Mouse (Mus musculus): Measurements from ENCODE around the gene Fkbp2.

Fkbp2 gene

DNA sequence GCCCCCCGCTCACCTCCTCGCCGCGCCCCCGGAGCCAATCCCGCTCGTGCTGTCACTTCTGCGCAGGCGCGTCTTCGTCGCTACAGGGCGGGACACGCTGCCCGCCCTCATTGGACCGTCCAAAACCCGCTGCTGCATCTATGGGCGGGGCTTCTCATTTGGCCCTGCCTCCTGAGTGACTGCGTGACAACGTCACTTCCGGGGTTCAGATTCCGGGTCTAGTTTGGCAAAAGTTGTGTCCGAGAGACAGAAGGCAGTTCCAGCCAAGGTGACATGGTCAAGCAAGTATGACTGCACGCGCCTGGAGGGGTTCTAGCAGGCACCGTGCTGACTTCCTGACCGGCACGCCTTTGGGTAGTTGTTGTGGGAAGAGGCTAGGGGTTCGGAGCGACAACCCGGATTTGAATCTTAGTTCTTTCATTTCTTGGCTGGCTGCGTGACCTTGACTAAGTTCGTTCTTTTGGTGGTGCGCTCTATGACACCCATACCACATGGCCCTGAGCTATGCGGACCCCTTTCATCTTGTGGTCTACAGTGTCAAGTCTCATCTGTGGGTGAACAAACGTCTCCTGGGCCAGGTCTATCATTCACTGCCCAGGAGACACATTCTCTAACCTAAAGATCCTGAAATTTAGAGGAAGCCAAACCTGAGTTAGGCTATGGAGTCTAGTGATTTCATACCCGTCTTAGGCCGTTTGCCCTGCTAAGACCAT is at the start of gene Fkbp2:
Fkbp2 (minus strand) TSS at position 121 of the 713 bp plus-strand sequence.
- peak; percentile 94 for DNase-seq (ENCODE audit: extremely low read depth, insufficient read length, low spot score)

DNA sequence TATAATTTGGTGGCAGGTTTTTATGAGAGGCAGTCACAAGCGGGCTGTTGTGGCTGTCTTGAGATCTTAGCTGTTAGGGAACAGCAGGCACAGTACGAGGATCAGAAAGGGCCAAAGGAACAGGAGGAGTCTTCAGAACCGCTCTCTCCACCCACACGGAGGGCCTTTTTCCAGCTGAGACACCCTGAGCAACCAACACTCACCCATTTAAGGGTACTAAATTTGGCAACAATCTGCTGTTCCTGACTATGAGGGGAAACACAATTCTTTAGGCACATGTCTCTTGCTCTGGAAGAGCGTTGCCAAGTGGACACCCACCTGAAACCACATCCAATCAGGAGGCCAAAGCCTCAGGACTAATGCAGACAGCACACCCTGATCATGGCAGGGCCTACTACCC is 49.2 kb upstream of the Fkbp2 start:
- no peak for DNase-seq (ENCODE audit: extremely low read depth, insufficient read length, low spot score)

DNA sequence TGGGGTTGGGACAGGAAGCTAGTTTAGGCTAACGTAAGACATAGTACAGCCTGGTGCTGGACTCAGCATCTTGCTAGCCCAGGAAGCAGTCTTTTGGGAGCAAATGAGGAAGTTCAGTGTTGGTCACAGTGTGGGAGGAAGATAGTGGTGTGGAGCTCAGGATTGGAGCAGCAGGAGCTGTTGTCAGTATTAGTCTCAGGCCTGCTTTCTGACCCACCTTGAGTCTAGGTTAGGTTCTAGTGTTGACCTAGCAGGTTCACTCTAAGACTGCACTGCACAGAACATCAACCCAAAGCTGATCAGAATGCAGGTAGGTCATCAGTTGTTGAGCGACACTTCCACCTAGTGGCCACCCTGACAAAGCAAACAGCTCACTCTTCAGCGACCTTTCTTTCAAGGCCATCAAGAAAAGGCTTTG is 39.9 kb upstream of the Fkbp2 start:
- no peak for DNase-seq (ENCODE audit: extremely low read depth, insufficient read length, low spot score)

DNA sequence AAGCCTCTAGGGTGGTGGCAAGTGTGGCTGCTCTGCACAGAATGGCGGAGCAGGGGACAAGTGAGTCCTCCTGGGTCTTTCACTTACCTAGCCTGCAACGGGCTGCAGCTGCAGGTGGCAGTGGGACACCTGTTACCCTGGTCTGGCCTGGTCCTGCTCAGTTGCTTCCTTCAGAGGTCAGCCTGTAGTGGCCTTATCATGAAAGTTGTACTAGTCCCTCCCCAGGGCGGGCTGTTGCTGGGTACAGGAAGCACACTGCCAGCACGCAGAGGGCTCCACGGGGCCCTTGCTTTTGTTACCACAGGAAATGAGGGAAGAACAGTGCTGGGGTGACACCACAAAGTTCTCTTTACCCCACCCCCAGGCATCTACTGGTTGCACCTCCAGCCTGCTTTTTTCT is 38.9 kb upstream of the Fkbp2 start, which contains the start of gene Fermt3:
Fermt3 (minus strand) TSS at position 279 of the 400 bp plus-strand sequence.
- no peak for DNase-seq (ENCODE audit: extremely low read depth, insufficient read length, low spot score)

DNA sequence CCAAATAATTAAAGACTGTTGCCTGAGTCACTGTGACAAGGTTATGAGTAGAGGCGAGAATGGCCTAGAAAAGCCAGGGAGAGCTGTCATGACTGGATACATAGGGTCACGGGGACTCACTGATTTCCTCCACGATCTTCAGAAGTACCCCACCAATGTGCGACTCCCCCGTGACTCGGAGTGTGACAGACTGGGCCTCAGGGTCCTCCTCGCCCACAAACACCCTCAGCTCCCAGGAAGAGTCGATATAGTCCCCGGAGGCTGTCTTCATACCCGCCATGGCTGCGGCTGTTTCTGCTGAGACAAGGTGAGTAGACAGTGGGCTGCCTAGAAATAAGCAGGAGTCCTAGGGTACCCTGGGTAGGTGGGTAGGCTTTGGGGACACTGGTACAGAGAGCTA is 38.2 kb upstream of the Fkbp2 start:
- DNase-seq (ENCODE audit: extremely low read depth, insufficient read length, low spot score) = no peak

DNA sequence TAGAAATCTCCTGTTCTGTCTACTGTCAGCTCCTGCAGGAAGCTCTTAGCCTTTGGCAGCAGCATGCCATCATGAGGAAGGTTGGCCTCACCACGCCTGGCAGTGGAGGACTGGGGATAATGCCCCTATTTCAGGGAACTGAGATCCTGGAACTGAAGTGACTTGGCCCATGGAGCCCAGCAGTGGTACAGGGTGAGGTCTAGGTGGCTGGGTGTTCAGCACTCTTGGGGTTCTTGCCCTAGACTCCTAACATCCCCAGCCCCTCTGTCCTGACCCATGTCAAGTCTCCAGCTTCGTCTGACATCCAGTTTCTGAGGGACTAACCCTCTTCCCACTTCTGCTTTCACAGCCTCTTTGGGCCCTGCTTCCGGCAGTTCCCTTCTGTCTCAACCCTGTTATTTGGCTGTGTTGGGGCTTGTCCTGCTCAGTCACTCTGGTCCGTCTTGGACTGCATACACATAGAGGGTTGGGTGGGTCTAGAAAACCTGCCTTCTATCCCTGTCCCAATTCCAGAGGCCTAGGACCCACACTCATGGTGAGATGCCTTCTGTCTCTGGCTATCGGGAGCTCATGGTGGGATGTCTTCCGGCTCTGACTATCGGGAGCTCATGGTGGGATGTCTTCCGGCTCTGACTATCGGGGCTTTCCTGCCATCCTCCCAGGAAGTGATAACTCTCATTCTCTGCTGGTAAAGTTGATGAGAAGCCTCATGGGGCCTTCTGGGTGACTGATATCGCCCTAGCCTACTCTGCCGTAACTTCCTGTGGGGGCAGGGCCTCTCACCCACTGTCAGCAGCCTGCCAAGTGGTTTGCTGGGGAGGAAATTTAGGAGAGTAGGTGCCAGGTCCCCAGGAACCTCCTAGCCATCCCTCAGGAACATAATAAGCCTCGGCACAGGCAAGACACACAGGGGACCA is 37.5 kb upstream of the Fkbp2 start:
- no peak for DNase-seq (ENCODE audit: extremely low read depth, insufficient read length, low spot score)

DNA sequence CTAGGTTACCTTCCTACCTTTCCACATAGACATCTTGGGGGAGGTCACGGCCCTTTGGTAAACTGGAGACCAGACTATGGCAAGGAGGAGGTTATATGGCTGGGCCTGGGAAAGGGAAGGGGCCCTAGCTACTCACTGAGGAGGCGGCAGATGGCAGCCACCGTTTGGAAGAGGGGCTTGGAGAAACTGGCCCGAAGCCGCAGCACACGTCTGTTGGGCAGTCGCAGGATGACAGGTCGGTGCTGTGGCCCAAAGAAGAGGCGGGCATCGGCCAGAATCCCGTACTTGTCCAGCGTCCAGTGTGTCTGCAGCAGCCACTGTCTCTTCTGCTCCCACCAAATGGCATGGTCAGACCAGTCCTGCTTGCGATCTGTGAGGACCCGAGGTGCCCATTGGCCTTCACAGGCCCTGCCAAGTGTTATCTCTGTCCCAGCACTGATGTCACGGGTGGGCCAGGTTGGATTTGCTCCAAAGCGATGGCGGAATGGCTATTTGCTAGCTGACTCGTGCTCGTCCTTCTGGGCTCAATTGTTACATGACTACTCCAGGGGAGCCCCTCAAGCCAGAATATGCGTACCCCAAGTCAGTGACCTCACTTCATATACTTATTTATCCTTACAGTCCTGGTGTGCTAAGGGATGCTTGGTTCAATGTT is 34.3 kb upstream of the Fkbp2 start:
- no peak for DNase-seq (ENCODE audit: extremely low read depth, insufficient read length, low spot score)

DNA sequence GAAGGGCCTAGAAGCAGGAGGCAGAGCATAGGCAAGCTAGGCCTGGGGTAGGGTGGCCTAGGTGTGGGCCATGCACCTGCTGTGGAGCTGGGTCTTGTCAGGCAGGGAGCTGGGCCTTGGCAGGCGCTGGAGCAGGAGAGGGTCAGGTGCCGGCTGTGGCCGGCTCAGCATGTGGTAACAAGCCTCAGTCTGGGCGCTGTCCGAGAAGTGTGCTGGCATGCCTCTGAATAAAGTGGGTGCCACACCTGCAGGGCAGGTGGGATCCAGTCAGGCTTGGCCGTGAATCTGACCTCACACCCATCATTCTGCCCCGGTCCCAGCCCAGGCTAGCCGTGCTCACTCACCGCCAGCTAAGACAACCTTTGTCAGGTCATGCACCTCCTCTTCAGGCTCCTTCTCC is 33.7 kb upstream of the Fkbp2 start:
- DNase-seq (ENCODE audit: extremely low read depth, insufficient read length, low spot score) = no peak

DNA sequence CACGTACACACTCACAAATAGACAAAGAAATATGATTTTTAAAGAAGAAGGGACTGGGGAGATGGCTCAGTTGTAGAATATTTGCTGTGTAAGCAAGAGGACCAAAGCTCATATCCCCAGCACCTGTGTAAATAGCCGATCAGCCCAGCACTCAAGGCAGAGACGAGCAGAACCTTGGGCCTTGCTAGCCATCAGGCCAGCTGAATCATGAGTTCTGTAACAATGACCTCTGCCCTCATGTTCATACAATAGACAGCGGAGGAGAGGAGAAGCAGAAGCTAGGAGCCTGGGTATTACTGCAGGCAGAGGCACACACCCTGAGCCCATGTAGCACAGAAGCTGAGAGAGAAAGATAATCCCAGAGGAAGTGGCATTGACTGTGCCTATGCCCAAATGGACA is 32.1 kb upstream of the Fkbp2 start:
- no peak for DNase-seq (ENCODE audit: extremely low read depth, insufficient read length, low spot score)

DNA sequence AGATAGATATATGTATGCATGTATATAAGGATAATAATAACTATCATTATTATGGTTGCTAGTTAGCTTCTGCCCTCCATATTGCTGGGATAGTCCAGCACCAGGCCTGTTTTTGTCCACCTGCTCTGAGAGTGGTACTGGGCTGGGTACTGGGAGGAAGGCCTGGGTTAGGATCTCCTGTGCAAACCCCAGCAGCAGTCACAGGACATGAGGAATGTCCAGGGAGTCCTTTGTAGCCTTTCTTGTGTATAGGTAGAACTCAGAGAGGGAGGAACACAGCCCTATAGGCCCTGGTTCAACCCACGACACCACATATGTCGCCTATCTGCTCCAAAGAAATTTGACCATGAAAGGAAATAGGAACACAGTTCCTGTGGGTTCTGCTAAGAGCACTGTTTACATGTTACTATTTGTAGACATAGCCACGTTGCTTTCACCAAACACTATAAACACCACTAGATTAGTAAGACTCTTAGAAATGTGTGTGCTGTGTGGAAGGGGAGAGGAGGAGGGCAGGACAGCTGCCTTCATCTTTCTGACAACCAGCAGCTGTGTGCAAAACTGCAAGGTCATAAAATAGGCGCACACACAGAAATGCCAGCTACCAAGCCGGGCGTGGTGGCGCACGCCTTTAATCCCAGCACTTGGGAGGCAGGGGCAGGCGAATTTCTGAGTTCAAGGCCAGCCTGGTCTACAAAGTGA is 26.7 kb upstream of the Fkbp2 start:
- no peak for DNase-seq (ENCODE audit: extremely low read depth, insufficient read length, low spot score)

DNA sequence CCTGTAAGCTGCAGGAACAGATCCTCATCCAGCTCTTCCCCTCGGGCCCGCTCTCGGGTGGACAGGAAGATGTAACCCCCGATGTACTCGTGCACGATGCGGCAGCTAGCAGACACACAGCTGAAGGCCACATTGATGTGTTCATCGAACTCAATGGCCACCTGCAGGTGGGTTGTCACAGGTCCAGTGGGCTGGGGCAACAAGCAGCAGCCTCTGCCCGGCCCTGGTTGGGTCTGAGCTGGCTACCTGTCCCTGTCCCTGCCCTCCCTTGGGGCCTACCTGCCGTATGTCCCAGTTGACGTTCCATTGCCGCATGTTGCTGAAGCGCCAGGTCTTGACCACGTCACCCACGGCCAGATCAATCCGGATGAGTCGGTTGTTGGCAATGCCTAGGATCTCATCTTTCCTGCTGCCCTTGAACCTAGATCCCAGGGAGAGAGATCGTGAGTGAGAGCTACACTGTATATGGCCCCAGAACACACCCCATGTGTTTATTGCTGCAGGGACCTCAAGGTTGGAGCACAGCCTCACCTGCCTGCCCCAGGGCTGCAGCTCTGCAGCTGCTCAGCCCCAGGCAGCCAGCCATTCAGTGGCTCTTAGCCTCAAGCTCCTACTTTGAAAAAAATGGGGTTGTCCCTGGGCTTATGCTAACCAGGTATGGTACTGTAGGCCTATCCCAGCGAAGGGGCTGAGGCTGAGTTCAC is 19.2 kb upstream of the Fkbp2 start:
- DNase-seq (ENCODE audit: extremely low read depth, insufficient read length, low spot score) = no peak

DNA sequence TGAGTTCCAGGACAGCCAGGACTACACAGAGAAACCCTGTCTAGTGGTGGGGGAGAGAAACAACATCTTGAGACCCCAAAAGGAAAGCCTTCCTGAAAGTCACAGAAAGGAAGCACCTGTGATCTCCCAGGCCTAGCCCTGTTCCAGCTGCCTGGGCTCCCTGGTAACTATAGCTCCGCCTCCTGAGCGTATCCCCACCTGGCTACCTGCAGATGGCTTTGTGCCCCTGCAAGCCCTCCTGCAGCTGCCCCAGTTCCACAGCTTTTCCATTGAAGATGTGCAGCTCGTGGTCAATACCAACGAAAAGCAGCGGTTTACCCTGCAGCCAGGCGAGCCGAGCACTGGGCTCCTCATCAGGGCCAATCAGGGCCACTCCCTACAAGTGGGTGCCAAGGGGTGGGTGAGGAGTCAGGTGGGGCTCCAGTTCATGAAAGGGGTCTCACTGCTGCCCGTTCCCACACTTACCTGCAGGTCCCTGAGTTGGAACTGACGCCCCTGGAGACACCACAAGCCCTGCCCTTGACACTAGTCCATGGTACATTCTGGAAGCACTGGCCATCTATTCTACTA is 17.5 kb upstream of the Fkbp2 start:
- DNase-seq (ENCODE audit: extremely low read depth, insufficient read length, low spot score) = no peak

DNA sequence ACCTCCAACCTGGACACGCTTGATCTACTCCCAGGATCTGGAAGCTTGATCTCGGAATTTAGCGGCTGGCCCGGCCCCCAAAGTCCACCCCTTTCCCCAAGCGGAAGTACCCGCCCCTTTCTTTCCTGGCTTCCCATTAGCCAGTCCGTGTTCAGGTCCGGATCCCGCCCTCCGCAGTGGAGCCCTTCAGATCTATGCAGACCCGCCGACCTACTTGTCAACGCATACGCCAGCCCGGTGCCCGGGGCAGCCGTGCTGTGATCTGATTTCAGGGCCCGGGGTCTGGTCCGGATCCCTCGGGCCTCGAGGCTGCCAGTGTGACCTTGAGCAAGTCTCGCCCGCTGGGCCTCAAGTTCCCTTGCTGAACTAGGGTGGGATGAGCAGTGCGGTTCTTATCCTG is 15.7 kb upstream of the Fkbp2 start, which contains the start of the genes Nudt22 and Trpt1:
Nudt22 (minus strand) TSS at position 112 of the 400 bp plus-strand sequence.
Trpt1 (plus strand) TSS at position 126 of the 400 bp plus-strand sequence.
- peak; percentile 82 for DNase-seq (ENCODE audit: extremely low read depth, insufficient read length, low spot score)

DNA sequence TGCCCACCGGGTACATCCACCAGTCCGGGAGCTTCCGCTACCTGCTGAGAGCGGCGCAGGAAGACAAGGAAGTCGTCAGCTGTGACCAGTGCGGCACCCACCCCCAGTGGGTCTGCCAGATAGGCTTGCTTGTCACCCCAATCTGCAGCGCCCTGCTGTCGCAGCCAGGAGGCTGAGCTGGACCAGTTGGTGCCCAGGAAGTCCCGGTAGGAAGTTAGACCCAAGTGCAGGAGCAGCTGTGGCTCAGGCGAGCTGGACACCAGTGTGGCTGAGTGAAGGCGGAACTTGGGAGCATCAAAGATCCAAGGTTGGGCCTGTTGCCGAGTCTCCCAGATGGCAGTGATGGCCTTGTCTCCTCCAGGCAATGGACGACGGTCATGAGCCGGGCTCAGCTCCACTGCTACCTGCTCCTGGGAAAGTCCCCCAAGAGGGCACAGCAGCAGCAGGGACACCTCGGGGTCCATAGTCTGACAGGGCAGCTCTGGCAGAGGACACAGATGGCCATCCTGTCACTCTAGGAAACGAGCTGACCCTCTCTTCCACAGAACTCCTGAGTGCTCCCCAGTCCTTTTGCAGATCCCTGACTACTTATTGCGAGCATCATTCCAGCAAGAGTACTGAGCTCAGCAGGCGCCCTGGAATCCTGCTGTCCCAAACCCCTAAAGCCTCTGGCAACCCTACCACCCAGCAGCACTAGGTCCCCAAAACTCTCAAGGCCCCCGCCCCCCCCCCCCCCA is 15.1 kb upstream of the Fkbp2 start:
- peak; percentile 49 for DNase-seq (ENCODE audit: extremely low read depth, insufficient read length, low spot score)

DNA sequence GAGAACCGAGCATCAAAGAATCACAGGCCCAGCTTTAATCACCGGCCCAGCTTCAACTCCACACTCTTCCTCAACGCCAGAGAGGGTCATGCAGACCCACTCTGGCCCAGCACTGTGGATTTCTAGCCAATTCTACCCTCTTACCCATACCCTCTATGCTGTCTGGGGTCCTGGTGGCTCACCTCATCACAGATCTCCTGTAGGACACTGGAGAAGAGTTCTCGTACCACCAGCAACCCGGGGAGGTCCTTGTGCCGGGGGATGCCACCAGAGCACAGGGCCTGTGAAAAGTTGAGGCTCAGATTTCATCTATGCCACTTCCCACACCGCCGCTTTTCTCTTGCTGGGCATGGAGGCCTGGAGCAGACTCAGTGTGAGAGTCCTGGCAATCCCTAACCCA is 14.2 kb upstream of the Fkbp2 start:
- DNase-seq (ENCODE audit: extremely low read depth, insufficient read length, low spot score) = no peak

DNA sequence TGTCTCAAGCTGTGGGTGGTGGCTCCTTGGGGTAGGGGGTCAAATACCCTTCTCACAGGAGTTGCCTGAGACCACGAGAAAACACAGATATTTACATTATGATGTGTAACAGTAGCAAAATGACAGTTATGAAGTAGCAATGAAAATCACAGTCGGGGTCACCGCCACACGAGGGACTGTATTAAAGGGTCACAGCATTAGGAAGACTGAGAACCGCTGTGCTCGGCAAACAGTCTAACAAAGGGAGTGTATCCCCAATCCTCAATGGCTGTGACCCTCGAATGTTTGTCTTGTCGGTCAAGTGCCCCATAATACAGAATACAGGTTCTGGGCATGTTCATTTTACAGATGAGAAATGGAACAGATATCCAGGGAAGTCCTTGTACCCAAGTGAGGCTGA is 13.7 kb upstream of the Fkbp2 start:
- no peak for DNase-seq (ENCODE audit: extremely low read depth, insufficient read length, low spot score)

DNA sequence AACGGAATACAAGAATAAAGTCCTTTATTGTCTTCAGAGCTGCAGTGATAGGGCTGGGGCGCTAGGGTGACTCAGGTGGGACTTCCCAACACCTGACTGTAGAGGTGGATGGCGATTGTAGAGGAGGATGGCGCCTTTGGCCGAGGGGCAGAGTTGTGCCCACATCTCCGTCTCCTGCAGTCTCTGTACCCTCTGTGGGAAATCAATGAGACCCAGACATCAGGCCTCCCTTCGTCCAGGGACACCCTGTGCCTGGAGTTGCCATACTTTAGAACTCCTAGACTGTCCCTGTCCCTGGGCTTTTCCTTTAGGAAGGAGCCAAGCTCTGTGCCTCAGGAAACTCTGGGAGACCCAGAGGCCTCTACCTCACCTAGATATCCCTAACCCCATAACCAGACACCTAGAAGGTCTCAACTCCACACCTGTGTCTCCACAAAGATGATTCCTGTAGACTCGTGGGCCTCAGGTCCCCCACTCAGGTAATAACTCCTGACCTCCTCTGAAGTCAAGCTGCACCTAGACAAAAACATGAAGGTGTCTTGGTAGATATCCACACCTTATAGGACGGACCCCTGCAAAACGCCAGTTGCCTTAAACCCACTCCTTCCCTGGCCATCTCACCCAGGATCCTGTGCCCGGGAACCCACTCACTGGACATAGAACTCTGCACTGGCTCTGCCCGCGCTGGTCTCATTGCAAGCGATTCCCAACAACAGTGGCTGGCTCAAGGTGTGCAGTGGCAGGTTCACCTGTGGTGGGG is 12.9 kb upstream of the Fkbp2 start:
- no peak for DNase-seq (ENCODE audit: extremely low read depth, insufficient read length, low spot score)

All from 3134 (cell line).